Mouse (Mus musculus) c-Kit-positive CD71-positive TER-119-positive erythroid progenitor cells, embryonic 14.5 days (primary cell): Measurements from ENCODE around the gene Asic2.

ENCODE experiments used
- DNase-seq: peaks from one replicate; pipeline ENCODE4 v3.0.0-alpha.2; 2013; ENCODE audit warnings: low spot score

Gene Asic2

DNA sequence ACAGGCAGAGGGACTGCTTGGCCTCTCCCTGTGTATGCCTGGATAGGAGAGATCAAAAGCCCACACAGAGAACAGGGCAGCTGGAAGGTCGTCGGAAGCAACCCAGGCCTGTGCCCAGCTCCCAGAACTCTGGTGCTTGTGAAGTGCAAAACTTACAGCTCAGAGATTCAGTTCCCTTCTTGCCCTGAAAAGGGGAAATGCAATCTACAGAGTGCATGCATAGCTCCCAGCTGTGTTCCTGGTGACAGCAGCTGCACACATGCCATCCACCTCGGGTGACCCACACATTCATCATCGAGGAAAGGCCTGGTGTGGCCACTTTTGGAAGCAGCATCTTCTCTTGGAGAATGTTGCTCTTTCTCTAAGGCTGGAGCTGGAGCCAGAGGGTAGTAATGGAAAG lies 13.9 kb downstream of the Asic2 start:
- DNase-seq: no peak

DNA sequence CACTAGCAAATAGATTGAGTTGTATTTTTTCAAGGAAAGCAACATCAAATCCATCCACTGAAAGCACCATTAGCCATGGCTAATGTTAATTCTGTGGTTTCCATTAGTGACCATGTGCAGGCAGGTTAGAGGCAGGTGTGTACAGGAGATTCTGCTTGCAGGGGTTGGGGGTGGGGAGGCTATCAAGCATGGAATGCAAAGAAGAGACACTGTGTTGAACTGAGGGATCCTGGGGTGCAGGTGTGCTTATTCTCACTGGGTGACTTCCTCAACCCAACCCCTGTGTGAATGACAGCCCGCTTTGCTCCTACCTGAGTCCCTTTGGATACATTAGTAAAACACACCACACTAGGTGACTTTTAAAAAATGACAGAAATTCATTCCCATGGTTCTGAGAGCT lies 20.2 kb downstream of the Asic2 start:
- no peak for DNase-seq

DNA sequence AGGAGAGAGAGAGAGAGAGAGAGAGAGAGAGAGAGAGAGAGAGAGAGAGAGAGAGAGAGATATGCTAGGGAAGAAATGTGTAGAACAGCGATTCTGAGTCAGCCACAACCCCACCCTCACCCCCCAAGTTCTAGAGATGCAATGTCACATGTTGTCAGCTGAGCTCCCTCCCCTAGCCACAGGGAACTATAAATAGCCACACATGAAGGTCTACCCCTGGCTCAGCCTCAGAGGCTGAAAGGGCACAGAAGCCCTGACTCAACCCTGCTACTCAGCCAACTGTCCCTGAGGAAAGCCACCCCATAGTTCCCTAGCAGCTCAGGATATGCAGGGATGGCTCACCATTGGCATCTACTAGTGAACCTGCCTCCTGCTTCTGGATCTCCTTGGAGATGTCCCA lies 26.1 kb downstream of the Asic2 start:
- DNase-seq: no peak

DNA sequence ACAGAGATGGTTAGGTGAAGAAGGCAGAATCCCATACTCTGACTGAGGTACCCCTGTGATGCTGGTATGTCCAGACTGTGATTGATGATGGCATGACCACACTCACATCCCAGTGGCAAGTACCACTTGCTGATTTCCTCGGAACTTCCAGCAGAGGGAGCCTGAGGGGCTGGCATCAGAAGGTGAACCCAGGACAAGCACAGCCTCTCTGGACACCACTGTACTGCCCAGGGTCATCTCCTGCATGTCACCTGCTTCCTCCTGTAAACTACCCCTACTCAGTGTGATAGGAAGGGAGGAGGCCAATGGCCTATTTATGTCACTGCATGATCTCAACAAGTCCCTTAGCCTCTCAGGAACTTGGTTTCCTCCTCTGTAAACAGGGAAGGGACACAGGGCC lies 27.3 kb downstream of the Asic2 start:
- DNase-seq: no peak

DNA sequence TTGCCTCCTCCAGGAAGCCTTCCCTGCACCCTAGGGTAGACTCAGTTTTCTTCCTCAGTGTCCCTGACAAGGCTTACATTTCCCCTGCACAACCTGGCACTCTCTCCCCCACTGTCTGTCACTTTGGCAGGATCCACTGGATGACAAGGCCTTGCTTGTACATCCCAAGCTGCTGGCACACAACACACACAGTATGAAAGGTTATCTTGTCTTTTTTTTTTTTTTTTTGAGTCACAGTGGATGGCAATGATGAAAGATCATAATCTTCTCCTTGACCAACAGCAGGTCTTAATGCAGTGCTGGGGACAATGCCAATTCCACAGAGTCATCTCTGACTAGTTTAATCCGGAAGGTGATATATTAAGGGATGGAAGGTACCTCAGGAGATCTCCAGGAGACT lies 30.7 kb downstream of the Asic2 start:
- no peak for DNase-seq

DNA sequence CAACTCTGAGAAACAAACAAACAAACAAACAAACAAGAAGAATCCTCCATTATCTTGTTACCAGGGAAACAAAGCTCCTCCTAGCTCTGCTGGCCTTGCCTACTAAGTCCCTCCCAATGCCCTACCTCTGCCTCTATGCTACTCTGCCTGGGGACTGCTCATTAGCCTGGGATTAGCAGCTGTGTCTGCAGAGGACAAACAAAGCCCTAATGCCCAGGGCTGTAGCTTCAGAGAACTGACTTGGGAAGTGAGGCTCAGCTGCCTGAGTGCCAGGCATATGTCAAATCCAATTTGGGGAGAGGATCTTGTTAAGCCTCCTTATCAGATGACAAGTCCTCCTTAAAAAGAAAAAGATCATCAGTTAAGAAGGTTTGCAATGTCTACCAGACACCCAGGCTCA lies 41.9 kb downstream of the Asic2 start:
- no peak for DNase-seq

DNA sequence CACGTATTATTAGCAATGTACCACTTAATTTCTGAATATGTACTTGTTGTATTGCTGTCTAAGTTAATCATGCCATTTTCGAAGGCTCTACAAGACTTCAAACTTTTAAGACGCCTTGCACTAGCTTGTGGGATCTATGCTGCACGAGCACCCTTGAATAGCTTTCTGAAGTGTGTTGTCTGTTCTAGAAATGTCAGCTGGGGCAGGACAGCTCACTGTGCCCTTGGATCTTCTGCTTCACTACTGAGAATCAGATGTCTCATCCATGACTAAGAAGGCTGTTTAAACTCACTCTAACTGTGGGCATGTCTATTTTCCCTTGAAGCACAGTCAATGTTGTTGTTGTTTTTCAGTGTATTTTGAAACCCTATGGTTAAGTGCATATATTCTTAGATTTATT lies 44.6 kb downstream of the Asic2 start:
- DNase-seq: no peak

DNA sequence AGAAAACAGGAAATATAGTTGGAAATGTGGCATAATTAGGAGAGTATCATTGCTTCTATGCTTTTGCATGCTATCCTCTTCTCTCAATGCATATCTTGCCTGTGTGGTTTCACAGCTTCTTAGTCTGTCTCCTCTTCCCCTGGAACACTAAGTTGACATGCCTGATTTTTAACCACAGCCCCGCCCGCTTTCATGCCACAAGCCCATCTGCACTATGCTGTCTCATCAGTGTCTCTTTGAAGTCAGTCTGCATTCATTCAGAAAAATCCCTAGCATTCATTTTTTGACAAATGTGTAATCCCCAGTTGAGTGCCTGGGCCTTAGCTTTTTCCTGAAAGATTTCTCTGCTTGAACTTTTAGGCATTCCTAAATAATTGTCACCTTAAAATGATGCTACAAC lies 45.2 kb downstream of the Asic2 start:
- no peak for DNase-seq

DNA sequence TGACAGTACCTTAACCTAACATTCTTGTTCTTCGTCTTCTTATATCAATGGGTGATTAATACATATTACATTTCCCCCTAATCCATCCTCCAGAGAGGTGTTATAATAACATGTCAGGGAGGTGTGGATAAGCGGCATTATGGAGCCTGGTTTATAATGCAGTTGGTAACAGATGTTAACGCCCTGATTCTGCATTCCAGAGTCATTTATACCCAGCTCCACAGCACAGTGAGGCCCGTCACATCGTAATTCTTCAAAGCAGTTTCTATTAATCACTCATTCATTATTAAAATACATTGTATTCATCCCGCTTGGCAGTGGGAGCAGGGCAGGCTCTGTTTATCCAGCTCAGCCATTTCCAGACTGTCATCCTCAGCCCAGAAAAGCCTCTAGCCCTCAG lies 52.8 kb downstream of the Asic2 start:
- no peak for DNase-seq

DNA sequence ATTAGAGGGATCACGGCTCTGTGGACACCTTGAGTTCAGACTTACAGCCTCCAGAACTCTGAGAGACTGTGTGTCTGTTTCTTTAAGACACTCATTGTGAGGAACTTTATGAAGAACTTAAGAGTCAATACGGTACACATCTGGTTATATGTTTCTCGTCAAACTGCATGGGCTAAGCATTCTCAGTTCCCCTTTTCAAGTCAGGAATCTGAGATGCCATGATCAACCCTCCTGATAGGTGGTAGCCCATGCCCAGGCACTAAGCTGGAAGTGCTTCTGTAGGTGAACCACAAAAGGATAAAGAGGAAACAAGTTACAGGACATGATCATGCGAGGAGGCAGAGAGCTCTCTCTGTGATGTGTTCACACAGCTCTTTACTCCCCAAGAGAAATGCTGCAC lies 55.2 kb downstream of the Asic2 start:
- DNase-seq: no peak

DNA sequence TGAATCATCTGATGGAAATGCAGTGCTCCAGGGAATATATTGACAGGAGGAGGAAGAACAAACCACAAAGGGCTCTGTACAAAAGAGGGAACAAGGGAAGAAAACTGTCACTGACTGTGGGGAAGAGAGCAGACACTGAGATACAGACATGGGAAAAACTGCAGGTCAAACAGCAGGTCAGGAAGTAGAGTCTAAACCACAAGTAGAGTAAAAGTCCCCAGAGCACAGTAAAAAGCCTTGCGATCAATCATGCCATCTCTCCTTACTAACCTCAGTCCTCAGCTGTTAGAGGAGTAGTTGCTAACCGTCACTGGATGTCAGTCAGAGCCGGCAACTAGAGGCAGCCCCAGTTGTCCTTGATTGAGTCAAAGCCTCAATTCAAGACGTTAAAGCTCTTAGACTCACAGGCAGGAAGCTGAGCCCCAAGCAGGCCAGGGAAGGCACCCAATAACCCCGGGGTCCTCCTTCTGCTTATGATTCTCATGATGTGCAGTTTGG lies 58.8 kb downstream of the Asic2 start:
- no peak for DNase-seq

DNA sequence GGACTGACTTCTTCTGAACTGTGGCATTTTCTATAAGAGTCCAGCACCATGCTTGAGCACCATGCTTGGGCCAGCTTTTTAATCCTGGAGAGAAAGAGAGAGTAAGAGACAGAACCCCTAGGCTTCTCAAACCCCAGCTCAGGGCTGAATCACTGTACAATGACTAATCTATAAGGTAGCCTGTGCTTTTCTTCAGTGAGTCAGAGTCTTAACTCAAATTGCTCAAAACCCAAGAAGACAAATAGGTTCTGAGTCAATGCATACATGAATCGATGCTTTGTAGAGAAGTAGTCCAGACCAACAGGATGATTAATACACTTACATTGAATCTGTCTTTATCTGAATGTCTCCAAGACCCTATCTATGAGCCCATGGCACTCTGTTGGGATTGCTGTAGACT lies 59.5 kb downstream of the Asic2 start:
- no peak for DNase-seq

DNA sequence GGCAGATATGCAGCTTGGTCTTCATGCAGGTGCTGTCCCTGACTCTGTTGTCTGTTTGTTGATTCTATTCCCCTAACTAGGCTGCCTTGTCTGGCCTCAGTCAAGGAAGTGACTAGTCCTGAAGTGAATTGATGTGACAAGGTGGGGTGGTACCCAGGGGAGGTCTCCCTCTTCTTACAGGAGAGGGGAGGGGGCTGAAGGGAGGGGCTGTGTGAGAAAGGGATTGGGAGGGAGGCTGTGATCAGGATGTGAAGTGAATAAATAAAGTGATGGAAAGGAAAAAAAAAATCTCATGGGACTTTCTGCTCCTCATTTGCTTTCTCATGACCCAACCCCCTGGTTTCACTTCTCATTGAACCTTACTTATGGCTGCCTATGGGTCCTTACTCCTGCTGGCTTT lies 65.9 kb downstream of the Asic2 start:
- DNase-seq: no peak

DNA sequence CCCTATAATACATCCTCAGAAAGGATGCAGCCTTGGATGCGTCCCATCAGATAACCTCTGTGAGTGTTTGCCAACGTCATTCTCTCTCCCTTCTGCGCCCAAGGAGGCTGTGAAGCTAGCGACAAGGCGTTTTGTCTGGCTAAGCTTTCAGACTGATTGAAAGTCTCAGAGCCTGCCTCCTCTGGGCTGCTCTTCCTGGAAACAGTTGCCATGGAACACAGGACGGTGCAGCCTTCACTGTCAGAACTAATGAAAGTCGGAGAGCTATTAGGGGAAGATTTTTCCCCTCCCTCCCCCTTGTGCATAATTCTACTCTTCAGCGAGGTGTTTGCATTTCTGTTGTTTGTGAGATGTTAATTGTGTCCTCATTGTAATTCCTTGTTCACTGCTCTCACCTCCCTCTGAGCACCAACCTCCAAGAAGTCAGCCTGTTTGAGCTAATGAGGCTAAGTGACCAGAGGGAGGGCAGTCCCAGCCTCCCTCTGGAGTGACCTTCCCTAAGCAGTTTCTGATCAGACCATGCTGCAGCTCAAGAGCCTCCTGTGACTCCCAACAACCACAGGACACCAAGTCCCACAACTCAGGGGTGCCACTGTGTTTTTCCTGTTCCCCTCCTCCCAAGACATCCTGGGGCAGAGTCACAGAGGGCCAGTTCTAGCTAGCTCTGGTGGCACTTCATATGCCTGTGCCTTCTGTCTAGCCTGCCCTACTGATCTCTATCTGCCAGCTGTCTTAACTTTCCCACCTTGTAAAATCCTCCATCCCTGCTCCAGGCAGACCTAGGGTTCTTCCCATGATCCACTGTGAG lies 70.5 kb downstream of the Asic2 start:
- DNase-seq: no peak

DNA sequence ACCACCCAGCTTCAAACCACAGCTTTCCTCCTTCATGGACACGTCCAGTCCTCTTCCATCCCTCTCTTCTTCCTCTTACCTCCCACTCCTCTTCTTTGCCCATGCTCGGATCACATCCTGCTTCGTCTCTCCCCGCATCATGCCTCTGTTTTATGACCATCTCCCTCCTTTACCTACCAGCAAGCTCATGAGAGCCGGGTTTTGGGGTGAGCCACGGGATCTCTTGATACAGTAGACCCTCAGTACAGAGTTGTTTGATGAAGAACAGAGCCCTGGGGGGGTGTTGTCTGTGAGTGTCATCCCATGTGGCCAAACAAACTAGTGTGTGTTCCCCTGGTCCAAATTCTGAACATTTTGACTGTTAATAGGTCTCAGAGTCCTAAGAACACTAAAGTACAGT lies 71.7 kb downstream of the Asic2 start:
- no peak for DNase-seq

DNA sequence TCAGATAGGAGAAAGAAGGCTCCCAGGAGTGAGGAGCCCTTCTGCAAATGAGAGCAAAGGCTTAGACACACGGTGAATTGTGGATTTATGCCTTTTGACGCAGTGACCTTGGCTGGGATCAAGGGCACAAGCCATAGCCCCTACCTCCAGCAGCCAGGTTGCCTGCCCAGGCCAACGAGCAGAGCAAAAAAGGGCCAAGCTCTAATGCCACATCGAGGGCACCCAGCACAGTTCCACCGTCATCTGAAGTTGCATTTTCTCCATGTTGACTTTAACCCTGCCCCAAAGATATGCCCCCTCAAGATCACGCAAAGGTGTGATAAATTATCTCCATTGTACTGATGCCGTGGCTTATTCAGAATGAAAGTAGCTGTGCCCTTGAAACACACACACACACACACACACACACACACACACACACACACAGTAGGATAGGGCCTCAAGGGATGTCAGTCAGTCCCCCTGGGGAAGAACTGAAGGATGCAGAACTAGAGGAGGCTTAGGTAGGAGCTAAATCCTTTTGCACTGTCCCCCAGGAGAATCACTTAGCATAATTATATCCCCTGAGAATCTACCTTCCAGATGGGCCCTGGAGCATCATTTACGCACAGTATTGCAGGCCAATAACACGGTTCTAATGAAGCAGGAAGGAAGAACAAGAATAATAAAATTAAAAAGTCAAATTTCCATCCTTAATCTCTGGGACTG lies 96.6 kb downstream of the Asic2 start:
- no peak for DNase-seq

DNA sequence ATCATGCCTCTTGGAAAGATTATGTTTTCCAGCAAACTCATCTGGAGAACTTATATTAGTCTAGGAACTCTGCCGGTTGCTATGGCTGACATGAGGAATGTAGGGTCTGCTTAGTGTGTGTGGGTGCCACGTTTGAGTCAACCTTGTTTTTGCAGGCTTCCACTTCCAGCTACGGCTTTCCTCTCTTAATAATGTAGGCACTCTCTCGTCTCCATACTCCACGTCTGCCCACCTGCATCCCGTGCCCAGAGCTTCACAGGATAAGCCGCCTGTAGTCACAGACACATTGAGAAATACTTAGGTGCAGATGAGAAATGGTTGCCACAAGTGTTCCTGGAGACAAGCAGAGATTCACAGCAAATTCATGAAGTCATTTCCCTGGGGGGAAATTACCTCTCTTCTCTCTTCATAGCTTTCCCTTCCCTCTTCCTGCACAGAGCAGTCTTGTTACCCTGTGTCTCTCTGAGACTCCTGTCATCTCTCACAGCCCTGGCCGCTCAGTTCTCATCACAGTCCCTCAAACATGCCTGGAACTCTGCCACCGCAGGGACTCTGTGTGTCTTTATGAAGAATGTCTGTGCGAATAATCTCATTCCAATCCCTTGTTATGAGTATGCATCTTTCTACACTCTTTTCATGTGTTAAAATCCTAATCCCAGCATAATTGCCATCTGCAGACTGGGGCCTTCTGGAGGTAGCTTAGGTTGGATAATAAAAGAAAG lies 102.4 kb downstream of the Asic2 start:
- DNase-seq: no peak

DNA sequence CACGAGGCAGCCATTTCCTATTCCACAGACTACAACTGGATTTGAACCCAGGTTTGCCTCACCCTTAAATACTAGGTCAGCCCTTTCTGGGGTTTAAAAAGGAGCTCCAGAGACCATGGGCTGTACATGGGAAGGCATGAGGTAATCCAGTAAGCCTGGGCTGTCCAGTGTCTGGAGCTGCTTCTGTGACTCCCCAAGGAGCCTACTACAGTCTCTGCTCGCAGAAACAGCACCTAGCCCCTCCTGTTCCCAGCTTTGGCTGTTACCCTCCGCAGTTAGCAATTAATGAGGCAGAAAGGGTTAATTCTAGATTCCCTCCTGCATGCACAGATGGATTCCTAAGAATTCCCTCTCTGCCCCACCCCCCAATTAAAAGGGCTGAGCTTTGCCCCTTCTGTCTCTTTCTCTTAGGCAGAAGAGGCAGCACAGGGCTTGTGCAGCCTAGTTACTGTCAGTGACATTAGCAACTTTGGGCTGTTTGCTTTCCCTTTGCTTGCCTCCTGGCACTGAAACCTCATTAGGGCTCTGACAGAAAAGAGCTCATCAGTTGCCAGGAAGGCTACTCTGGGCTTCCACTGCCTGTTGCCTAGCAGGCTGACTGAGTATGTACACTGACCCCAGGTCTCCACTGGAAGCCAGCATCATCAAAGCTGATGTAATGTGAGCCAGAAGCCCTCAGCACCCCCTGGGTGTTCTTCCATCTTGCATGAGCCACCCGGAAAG lies 107.8 kb downstream of the Asic2 start, which contains the start of gene 5530401A14Rik:
Gene 5530401A14Rik (plus strand): TSS at position 424 of the 723 bp plus-strand sequence.
- DNase-seq: no peak

DNA sequence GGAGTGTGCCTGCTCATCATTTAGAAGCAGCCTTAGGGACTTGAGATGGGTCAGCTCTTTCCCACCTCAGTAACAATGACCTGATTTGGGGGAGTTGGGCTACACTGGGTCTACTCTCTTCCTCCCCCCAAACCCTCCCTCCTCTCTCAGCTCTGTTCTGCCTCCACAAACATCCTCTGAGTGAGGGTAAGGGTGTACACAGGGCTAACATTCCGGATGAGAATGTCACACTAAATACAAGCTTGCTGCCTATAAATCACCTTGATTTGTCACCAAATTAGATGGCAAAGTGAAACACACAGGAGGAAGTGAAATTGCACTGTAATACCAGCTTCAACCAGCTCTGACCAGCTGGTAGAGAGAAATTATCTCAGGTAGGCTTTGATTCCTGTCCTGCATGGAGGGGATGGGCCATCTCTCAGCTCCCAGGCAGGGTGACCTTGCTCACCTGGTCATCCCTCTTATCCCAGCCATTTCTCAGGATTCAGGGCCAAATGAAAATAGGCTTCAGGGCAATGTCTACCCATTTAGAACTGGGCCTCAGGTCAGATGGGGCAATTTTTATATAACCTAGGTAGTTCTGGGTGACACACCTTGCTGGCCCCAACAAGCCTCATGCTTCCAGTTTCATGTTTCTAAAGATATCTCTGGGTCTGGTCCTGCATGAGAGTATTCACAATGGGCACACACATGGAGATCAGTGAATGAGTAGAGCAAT lies 120.3 kb downstream of the Asic2 start:
- DNase-seq: no peak

DNA sequence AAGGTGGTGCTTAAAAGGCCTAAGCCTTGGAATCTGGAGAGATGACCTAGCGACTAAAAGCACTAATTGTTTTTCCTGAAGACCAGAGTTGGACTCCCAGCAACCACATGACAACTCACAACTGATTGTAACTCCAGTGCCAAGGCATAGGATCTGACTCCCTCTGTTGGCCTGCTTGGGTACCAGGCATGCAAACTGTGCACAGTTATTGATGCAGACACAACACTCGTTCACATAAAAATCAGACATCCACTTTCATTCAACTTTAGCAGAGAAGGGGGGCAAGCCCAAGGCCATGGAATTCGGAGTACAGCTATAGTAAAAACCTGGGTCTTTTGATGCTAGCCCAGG lies 122.6 kb downstream of the Asic2 start:
- no peak for DNase-seq

DNA sequence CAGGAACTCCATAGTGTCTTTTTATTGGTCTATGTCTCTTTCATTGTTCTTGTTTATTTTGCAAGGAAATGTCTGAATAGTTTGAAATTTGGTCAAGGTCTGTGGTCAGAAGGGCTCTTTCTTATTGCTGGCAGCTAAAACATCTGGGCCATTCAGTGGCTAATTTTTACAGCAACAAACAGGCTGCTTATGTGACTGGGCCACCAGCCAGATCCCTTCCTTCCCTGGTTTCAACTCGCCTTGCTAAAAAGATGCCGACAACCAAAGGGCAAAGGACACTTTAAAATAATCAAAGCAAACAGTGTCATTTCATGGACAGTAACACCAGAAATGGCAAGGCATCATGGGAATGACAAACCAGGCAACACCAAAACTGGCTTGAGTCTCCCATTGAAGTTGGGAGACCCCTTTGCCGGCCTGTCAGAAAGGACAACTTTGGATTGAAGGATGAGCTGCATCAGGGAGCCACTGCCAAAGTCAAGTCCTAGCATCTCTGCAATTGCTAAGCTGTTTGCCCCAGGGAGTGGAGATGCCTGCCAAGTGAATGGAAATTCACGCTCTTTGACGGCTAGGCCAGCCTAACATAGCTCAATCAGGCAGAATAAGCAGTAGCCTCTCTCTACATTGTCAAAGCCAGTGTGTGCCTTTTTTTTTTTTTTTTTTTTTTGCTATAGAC lies 123.1 kb downstream of the Asic2 start:
- DNase-seq: no peak
